Mouse (Mus musculus): ENCODE results near the gene Satb2. TPM values are rescaled to one million over a fixed set of nuclear protein-coding genes. Genes with fewer than 3 reads are reported as not detected.

Satb2 gene
- 10 to 100 TPM; 14.1 to 16.9 TPM for total RNA-seq (2021)
- long read RNA-seq, experiment 1, partial matches to known transcripts, result 1 of 1 reads
- long read RNA-seq, experiment 1, other reads (novel, unspliced or antisense), result 0 of 1 reads
- long read RNA-seq, experiment 2, full-length matches to known transcripts, result 2 of 7 reads
- long read RNA-seq, experiment 2, partial matches to known transcripts, result 1 of 7 reads
- long read RNA-seq, experiment 2, other reads (novel, unspliced or antisense), result 4 of 7 reads

DNA sequence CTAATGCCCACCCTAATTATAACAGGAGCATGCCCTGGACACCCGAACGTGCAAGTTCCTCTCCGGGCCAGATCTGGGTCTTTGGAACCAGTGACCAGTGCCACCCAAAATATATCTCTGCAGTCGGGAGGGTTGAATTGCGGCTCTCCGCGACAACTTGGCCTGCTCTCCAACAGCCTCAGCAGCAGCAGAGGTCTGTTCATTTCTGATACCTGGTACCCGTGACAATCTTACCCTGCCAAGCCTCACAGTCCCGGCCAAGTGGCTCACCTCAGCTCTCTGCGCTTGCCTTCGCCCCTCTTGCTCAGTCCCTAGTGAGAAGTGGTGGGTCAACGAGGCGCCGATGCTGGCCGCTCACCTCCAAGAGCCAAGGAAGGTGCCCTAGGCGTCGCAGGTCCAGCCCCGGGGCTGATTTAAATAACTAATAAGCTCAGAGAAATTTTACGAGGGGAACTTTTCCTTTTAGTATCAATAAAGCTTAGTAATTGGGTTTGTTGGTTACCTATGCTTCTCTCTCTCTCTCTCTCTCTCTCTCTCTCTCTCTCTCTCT, at the start of gene Satb2:
TSS of gene Satb2 (minus strand) at position 500 of the 550 bp plus-strand sequence.
- Histone ChIP-seq H3K27ac (no peak within 1 kb of the TSS), H3K4me3 (no peak within 1 kb of the TSS)
- no peak for TF ChIP-seq CTCF (conservative IDR thresholded peaks at IDR 0.05)
- no peak for DNase-seq (ENCODE audit: low spot score in 2 of 2)

DNA sequence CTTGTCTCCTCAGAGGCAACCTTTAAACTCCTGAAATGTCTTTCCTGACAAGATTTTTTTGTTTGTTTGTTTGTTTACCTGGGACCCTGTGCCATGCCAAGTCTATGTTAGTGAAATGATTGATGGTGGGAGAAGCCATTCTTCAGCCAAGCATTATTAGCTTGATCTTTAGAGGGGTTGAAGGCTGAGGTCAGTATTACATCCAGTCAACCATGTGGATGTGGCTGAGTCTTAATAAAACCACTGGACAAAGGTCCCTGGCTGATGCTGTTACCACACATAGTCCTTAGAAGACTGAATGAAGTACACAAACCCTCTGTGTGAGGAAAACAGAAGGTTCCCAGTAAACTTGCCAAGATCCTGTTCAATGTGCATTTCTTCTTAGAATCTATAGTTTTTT, 40.5 kb upstream of the Satb2 start:
- DNase-seq (ENCODE audit: low spot score in 2 of 2), result no peak
- Histone ChIP-seq H3K27ac (no peak overlapping the region), H3K4me3 (no peak overlapping the region)
- TF ChIP-seq CTCF (conservative IDR thresholded peaks at IDR 0.05), result no peak

DNA sequence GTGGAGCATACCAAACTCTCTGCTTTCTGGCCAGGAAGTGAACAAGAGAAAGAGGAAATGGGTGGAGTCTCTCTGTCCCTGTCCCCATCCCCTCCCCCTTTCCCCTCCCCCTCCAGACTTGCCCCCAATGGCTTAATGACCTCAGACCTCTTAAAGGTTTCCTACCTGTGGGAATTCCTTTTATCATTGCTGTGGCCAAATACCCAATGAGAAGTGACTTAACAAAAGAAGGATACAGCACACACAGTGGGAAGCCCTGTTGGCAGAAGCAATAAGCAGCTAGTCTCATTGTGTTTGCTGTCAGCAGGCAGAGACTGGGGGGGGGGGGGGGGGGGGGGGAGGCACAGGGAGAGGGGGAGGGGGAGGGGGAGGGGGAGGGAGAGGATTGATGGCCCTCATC, 35.4 kb upstream of the Satb2 start:
- no peak for DNase-seq (ENCODE audit: low spot score in 2 of 2)
- Histone ChIP-seq H3K4me3 (no peak overlapping the region), H3K27ac (no peak overlapping the region)
- no peak for TF ChIP-seq CTCF (conservative IDR thresholded peaks at IDR 0.05)

DNA sequence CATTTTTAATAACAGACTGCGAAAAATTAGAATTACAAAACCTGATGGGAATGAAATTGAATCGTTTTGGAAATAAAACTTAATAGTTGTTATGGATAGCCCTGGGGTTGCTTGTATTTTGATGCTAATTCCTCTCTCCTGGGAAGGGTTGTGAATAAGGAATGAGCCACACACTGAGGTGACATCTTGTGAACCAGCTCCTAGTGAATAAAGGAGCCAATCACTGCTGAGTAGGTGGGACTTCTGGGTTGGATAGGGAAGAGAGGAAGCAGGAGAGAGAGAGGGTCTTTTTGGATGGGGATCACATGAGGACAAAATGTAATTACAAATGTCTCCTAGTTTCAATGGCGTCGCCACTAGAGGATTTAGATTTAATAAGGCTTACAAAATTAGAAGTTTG, 30.7 kb upstream of the Satb2 start:
- no peak overlapping the region for H3K27ac ChIP-seq
- no peak for TF ChIP-seq CTCF (conservative IDR thresholded peaks at IDR 0.05)
- DNase-seq (ENCODE audit: low spot score in 2 of 2), result no peak
- no peak overlapping the region for H3K4me3 ChIP-seq

DNA sequence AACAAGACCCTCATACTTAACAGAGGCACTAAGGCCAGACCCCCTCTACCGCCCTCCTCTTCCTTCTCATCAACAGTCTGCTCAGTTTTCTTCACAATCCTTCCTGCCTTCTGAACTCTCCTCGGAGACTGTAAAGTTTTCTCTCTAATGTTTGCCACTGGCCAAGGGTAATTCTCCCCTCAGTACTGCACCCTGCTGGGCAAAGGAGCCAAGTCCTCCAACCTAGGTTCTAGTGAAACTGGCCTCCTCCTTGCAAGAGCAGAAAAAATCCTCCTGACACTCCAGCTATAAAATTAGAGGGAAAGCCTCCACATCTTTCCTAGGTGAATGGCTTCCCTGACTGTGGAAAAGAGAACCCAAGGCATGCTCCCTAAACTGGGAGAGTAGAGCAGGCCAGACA, 16.6 kb upstream of the Satb2 start:
- DNase-seq (ENCODE audit: low spot score in 2 of 2), result no peak
- peak; percentile 25 for TF ChIP-seq CTCF (conservative IDR thresholded peaks at IDR 0.05)
- Histone ChIP-seq H3K4me3 (no peak overlapping the region), H3K27ac (no peak overlapping the region)

DNA sequence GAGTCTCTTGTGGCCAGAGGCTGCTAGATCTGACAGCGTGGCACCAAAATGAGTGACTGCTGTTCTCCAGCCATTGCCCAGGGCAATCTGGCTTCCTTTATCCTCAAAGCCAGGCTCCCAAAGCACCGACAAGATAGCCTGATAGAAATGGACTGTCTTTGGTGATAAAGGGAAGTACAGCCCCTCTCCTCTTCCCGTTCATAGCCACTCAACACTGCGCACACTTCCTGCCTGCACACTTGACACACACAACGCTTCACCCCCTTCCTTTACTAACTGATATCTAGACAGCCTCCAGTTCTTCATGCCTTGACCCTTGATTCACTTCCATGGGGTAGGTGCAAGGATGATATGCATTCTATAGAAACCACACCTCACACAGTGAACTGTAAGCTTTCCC, 13.9 kb upstream of the Satb2 start:
- H3K4me3 ChIP-seq, result no peak overlapping the region
- H3K27ac ChIP-seq, result no peak overlapping the region
- no peak for DNase-seq (ENCODE audit: low spot score in 2 of 2)
- TF ChIP-seq CTCF (conservative IDR thresholded peaks at IDR 0.05), result no peak

DNA sequence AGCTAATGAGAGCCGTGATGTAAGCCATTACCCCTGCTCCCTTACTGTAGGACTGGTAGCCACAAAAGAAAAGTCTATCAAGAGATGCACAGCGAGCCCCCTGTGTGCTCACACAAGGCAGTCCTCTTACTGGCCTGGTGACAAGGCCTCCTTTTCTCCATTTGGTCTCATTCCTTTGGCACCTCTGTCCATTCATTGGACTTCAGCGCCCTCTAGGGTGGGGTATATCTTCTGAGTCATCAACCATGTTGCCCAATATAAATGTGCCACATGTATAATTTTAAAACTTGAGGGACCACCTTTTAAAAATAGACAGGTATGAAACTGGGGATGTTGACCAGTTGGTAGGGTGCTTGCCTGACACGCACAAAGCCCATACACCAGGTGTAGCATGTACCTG, 13.2 kb upstream of the Satb2 start:
- Histone ChIP-seq H3K4me3 (no peak overlapping the region), H3K27ac (no peak overlapping the region)
- DNase-seq (ENCODE audit: low spot score in 2 of 2), result no peak
- peak; percentile 64 for TF ChIP-seq CTCF (conservative IDR thresholded peaks at IDR 0.05)

DNA sequence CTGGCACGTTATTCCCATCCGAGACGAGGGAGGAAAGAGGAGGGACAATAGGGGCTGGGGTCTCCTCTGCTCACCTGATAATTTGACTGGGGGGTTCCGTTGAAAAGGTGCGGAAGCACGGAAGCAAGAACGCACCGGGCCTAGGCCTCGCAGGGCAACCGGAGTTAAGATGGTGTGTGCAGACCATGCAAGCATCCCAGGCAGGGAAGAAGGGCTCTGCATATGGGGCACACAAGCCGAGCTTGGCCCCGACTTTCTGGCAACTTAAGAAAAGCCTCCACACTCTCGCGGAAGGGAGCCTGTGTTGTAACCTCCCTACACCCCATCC, 6.0 kb upstream of the Satb2 start:
- Histone ChIP-seq H3K27ac (no peak overlapping the region), H3K4me3 (no peak overlapping the region)
- no peak for TF ChIP-seq CTCF (conservative IDR thresholded peaks at IDR 0.05)
- no peak for DNase-seq (ENCODE audit: low spot score in 2 of 2)

DNA sequence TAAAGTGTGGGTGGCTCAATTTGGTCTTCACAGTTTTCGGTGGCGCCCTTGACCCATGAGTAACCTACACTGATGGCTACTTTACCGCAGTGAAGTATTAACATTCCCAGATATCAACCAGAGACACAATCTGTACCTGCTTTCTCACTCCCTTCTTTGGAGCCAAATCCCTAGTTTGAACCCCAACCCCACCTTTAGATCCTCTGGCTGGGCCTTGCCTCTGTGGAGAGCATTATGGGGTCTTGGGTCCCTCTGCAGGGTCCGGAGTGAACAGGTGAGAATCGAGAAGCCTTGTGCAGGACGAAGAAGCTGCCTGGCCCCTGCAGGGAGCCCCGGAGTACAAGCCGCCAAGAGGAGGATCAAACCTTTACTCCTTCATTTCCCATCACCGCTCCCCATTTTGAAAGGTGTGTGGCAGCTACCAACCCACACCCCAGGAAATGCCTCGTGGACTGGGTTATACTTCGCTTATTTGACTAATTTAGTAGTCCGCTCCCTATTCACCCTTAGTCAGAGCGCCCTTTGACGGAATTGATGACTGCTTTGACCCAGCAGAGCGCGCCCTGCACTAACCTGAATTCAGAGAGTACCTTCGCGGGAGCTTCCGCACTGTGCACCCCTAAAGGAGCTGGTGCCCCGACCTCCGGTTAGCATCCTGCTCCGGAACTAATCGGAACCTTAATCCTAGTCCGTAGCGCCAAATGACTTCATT, 5.5 kb upstream of the Satb2 start:
- DNase-seq (ENCODE audit: low spot score in 2 of 2), result no peak
- Histone ChIP-seq H3K4me3 (no peak overlapping the region), H3K27ac (no peak overlapping the region)
- TF ChIP-seq CTCF (conservative IDR thresholded peaks at IDR 0.05), result peak; percentile 22

DNA sequence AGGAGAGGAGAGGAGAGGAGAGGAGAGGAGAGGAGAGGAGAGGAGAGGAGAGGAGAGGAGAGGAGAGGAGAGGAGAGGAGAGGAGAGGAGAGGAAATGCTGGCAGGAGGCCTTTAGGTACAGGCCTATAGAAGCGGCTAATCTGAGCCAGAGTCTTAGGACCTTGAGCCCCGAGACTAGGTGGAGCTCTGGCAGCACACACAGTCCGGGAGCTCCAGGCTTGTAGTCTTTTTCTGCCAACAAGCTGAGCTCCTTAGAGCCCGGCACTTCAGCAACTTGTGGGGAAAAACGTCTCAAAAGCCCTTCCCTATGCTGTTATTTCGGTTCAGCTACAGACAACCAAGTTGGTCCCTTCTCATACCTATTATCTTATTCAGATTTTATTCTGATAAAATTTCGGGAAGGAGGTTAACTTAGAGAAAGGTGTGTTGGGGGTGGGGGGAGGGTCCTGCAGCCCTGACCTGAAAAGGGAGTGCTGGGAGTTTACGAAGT, 4.7 kb upstream of the Satb2 start:
- no peak for TF ChIP-seq CTCF (conservative IDR thresholded peaks at IDR 0.05)
- DNase-seq (ENCODE audit: low spot score in 2 of 2), result no peak
- Histone ChIP-seq H3K4me3 (no peak overlapping the region), H3K27ac (no peak overlapping the region)

DNA sequence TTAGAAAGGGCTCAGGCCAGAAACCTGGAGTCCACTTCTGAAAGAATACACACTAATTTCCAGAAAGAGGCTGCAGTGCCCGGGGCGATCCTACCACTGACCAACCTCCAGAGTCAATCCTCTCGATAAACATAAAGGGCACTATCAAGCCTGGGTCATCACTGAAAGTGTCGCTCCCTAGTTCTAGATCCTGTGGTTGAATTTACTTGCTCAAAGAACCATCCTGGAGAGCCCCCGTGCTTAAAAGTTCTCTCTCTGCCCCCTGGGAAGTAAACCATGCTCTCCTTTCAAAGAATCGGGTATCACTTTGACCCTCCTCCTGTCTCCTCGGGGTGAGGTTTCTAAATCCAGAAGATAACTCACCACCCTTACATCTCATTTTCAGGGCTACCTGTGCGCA, 4.2 kb upstream of the Satb2 start:
- no peak for TF ChIP-seq CTCF (conservative IDR thresholded peaks at IDR 0.05)
- DNase-seq (ENCODE audit: low spot score in 2 of 2), result no peak
- Histone ChIP-seq H3K4me3 (no peak overlapping the region), H3K27ac (no peak overlapping the region)

DNA sequence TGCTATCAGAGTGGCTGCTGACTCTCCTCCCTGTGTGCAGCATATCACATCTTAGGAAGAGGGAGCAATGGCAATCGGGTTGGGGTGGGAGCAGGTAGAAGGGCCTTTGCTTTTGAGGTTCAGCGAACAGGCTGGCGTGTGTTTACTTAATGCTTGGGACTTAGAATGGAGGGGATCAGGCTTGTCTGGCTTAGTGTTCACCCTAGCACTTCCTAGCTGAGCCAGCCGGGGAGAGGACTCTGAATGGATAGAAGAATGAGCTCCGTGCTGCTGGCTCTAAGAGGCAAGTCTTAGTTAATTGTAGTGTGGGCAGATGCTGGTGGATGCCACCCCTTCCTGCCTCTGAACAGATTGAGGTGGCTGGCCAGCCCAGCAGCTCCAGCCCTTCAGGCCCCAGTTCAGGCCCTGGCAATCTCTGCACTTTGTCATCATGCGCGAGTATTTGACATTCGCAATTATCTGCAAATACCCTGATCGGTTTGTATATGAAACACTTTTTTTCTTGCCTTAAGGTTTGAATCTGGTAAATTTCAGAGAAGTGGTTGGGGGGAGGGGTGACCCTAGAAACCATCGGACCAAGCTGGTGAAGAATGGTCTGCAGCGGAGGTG, 3.6 kb upstream of the Satb2 start:
- no peak for TF ChIP-seq CTCF (conservative IDR thresholded peaks at IDR 0.05)
- no peak for DNase-seq (ENCODE audit: low spot score in 2 of 2)
- Histone ChIP-seq H3K27ac (no peak overlapping the region), H3K4me3 (no peak overlapping the region)

DNA sequence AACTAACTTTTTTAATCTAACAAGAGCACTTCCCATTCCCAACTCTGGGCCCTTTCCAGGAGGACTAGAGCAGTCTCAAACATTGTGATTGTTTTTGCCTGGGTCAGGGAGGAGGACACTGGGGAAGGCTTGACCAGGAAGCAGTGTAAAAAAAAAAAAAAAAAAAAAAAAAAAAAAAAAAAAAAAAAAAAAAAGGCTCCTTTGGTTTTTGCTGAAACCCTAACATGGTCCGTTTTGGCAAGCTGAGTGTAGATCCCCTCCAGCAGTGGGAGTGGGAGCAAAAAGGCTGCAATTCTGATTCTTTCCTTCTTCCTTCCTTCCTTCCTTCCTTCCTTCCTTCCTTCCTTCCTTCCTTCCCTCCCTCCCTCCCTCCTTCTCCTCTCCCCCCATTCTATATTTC, 3.1 kb upstream of the Satb2 start:
- TF ChIP-seq CTCF (conservative IDR thresholded peaks at IDR 0.05), result no peak
- no peak overlapping the region for H3K4me3 ChIP-seq
- no peak overlapping the region for H3K27ac ChIP-seq
- DNase-seq (ENCODE audit: low spot score in 2 of 2), result no peak

Data from layer of hippocampus, adult 2 months (tissue).